Mouse (Mus musculus) myocyte (in vitro differentiated cells): Measurements from ENCODE around the gene Ptpn12. TPM values are rescaled to one million over a fixed set of nuclear protein-coding genes. Genes with fewer than 3 reads are reported as not detected.

ENCODE experiments used
- H3K27me3 ChIP-seq: one replicate; pipeline ENCODE4 v1.6.1; 2011; ENCODE audit not compliant: control insufficient read depth, insufficient read depth, insufficient read length
- H3K36me3 ChIP-seq: one replicate; pipeline ENCODE4 v1.6.1; 2011; ENCODE audit not compliant: control insufficient read depth, insufficient read depth
- H3K4me2 ChIP-seq: one replicate; pipeline ENCODE4 v1.6.1; 2011; ENCODE audit warnings: low read depth, control low read depth
- H3K4me3 ChIP-seq: one replicate; pipeline ENCODE4 v1.5.1; 2011; ENCODE audit warnings: mild to moderate bottlenecking, control low read depth, moderate library complexity
- H3K79me2 ChIP-seq: one replicate; pipeline ENCODE4 v1.6.1; 2011; ENCODE audit not compliant: control insufficient read depth, insufficient read depth
- H3ac ChIP-seq: one replicate; pipeline ENCODE4 v1.6.1; 2011; ENCODE audit not compliant: control insufficient read depth, insufficient read length
- CEBPB ChIP-seq: IDR thresholded peaks from 2 replicates; pipeline ENCODE4 v1.6.1; 2011; ENCODE audit warnings: mild to moderate bottlenecking, moderate library complexity; ENCODE audit not compliant: poor library complexity, insufficient read depth, severe bottlenecking
- E2F4 ChIP-seq: IDR thresholded peaks from one replicate; pipeline ENCODE4 v1.6.1; 2011; ENCODE audit warnings: mild to moderate bottlenecking, control low read depth, moderate library complexity; ENCODE audit not compliant: insufficient read depth
- MAX ChIP-seq: IDR thresholded peaks from one replicate; pipeline ENCODE4 v1.6.1; 2011; ENCODE audit warnings: low read depth, mild to moderate bottlenecking, control low read depth
- MYOD1 ChIP-seq, 3 experiments: IDR thresholded peaks; one replicate each; pipeline ENCODE4 v1.6.1; 2011; ENCODE audit warnings: control low read depth in 2 of 3, low read depth in 2 of 3, mild to moderate bottlenecking in 2 of 3, moderate library complexity in 1 of 3; ENCODE audit not compliant: insufficient read length in 2 of 3, control insufficient read depth in 1 of 3
- MYOG ChIP-seq, 3 experiments: IDR thresholded peaks; one replicate each; pipeline ENCODE4 v1.6.1; 2011; ENCODE audit warnings: control low read depth in 2 of 3, low read depth in 2 of 3, mild to moderate bottlenecking in 2 of 3; ENCODE audit not compliant: insufficient read length in 2 of 3, control insufficient read depth in 1 of 3, insufficient read depth in 1 of 3
- POLR2A ChIP-seq: IDR thresholded peaks from one replicate; pipeline ENCODE4 v1.6.1; 2011; ENCODE audit warnings: low read depth, mild to moderate bottlenecking, control low read depth, moderate library complexity; ENCODE audit not compliant: insufficient read length
- POLR2AphosphoS2 ChIP-seq: IDR thresholded peaks from one replicate; pipeline ENCODE4 v1.6.1; 2011; ENCODE audit warnings: low read depth, control low read depth; ENCODE audit not compliant: insufficient read length
- REST ChIP-seq: IDR thresholded peaks from one replicate; pipeline ENCODE4 v1.6.1; 2011; ENCODE audit warnings: mild to moderate bottlenecking, control low read depth, moderate library complexity; ENCODE audit not compliant: insufficient read depth, insufficient read length
- SRF ChIP-seq: IDR thresholded peaks from one replicate; pipeline ENCODE4 v1.6.1; 2011; ENCODE audit warnings: low read depth; ENCODE audit not compliant: control insufficient read depth, insufficient read length
- TCF12 ChIP-seq: IDR thresholded peaks from one replicate; pipeline ENCODE4 v1.6.1; 2011; ENCODE audit warnings: mild to moderate bottlenecking, control low read depth; ENCODE audit not compliant: poor library complexity, insufficient read depth, severe bottlenecking
- TCF3 ChIP-seq: IDR thresholded peaks from one replicate; pipeline ENCODE4 v1.6.1; 2011; ENCODE audit warnings: low read depth, control low read depth; ENCODE audit not compliant: insufficient read length
- USF1 ChIP-seq: IDR thresholded peaks from one replicate; pipeline ENCODE4 v1.6.1; 2011; ENCODE audit warnings: low read depth, mild to moderate bottlenecking, control low read depth, moderate library complexity
- polyA plus RNA-seq: library from polyadenylated mRNA; unstranded; fragments of >200 nt; fragmentation: generic; extraction: Trizol; gene quantifications from one replicate; pipeline ENCODE4 v1.2.1, GENCODE M21; 2012; ENCODE audit warnings: missing spikeins

Gene Ptpn12
- polyA plus RNA-seq, 1 experiment: 23.2 TPM

- TF ChIP-seq TCF12: no peak
- no peak for TF ChIP-seq POLR2AphosphoS2
- no peak for TF ChIP-seq MYOG (IDR thresholded peaks at IDR 0.05; ENCODE audit: control insufficient read depth in 1 of 3, insufficient read depth in 1 of 3, insufficient read length in 2 of 3, low read depth in 2 of 3)
- no peak for TF ChIP-seq USF1
- TF ChIP-seq REST: no peak
- TF ChIP-seq SRF: no peak
- TF ChIP-seq POLR2A: no peak
- TF ChIP-seq E2F4: no peak
- no peak for TF ChIP-seq TCF3
- no peak for TF ChIP-seq MAX
- no peak for TF ChIP-seq MYOD1 (IDR thresholded peaks at IDR 0.05; ENCODE audit: control insufficient read depth in 1 of 3, insufficient read length in 2 of 3, low read depth in 2 of 3)
- TF ChIP-seq CEBPB: no peak
- H3K79me2 ChIP-seq: peaks cover 95% of the 10 kb centered on the region
- no peak overlapping the region for H3K4me2 ChIP-seq
- H3ac ChIP-seq: no peak overlapping the region
- no peaks in the 10 kb centered on the region for H3K27me3 ChIP-seq
- no peaks in the 10 kb centered on the region for H3K36me3 ChIP-seq
- H3K4me3 ChIP-seq: no peak overlapping the region
Measured at GRCm38 (mm10) chr5:20940696-20941095, 115.0 kb downstream of the Ptpn12 start.

- Histone ChIP-seq H3K36me3 (no peaks in the 10 kb centered on the region), H3K79me2 (peaks cover 95% of the 10 kb centered on the region), H3K4me3 (no peak overlapping the region), H3K27me3 (no peaks in the 10 kb centered on the region), H3ac (no peak overlapping the region), H3K4me2 (no peak overlapping the region)
- TF ChIP-seq MYOG (IDR thresholded peaks at IDR 0.05; ENCODE audit: control insufficient read depth in 1 of 3, insufficient read depth in 1 of 3, insufficient read length in 2 of 3, low read depth in 2 of 3) (no peak), REST (no peak), USF1 (no peak), POLR2A (no peak), TCF3 (no peak), E2F4 (no peak), CEBPB (no peak), MAX (no peak), SRF (no peak), POLR2AphosphoS2 (no peak), MYOD1 (IDR thresholded peaks at IDR 0.05; ENCODE audit: control insufficient read depth in 1 of 3, insufficient read length in 2 of 3, low read depth in 2 of 3) (no peak), TCF12 (no peak)
Measured at GRCm38 (mm10) chr5:20940040-20940571, 115.6 kb downstream of the Ptpn12 start.

GRCm38 (mm10) chr5:20938523-20938922 is 117.2 kb downstream of the Ptpn12 start:
- no peak overlapping the region for H3K4me2 ChIP-seq
- no peak overlapping the region for H3K4me3 ChIP-seq
- H3ac ChIP-seq: no peak overlapping the region
- no peaks in the 10 kb centered on the region for H3K36me3 ChIP-seq
- H3K79me2 ChIP-seq: peaks cover 89% of the 10 kb centered on the region
- no peak for TF ChIP-seq POLR2AphosphoS2
- TF ChIP-seq TCF12: no peak
- TF ChIP-seq E2F4: no peak
- TF ChIP-seq USF1: no peak
- no peak for TF ChIP-seq REST
- TF ChIP-seq SRF: no peak
- no peak for TF ChIP-seq POLR2A
- no peak for TF ChIP-seq TCF3
- TF ChIP-seq CEBPB: no peak
- no peak for TF ChIP-seq MYOG (IDR thresholded peaks at IDR 0.05; ENCODE audit: control insufficient read depth in 1 of 3, insufficient read depth in 1 of 3, insufficient read length in 2 of 3, low read depth in 2 of 3)
- TF ChIP-seq MAX: no peak
- no peaks in the 10 kb centered on the region for H3K27me3 ChIP-seq

Other genes with a start within 250 kb of the Ptpn12 start
- 3.6 TPM for gene Phtf2, start 173.8 kb downstream of the Ptpn12 start, polyA plus RNA-seq
- 14.5 TPM for gene Tmem60, start 173.7 kb downstream of the Ptpn12 start, polyA plus RNA-seq
- gene Rsbn1l, start 99.5 kb downstream of the Ptpn12 start, polyA plus RNA-seq: 2.2 TPM
- gene Gsap, start 130.3 kb upstream of the Ptpn12 start, polyA plus RNA-seq: 2.6 TPM